Comparison of ENCODE assay signal across 9 mouse cellular contexts in the genomic region with DNA sequence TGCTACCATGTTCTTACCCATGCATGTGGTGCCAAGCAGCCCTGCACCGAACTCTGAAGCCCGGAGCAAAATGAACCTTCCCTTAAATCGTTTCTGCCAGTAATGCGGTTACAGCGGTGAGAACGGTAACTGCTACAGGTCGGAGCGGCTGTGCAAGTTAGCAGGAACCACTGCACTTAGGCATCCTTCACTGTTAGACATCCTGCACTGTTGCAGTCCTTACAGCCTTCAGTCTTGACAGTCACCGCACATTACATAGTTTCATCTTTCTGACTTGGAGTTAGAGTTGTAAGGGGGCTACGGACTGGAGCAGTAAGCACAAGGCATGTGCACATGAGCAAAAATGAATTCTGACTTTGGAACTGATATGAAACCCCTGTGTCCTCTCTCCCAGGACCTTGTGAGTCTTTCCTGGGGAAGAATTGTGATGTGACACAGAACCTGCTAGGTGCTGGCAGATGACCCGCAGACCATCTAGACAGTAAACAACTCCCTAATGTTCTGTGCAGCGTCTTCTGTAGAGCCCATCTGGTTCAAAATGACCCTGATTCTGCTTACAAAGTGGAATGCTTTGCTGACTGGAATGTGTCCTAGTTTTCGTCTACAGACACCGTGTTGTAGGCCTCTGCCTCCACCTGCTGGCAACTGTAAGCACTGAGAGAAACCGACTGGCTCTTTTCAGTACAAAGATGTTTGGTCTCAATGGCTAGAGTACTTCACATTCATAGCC.
DNase-seq lines count a peak whose midpoint lies in the region; ATAC-seq and TF ChIP-seq lines count a peak whose summit lies in the region.
"Had no signal": no experiment of that assay in that cellular context is flagged by ENCODE, and none has a peak within 500 bp of the region (broad histone marks: within the 10 kb centered on the region; RNA-seq: fewer than 3 reads in every experiment).

No protein-coding gene starts in this region.

- no peak overlapping the region for H3K4me2 ChIP-seq in forebrain, embryonic 15.5 days (replicated peaks)
- no peak overlapping the region for H3K4me2 ChIP-seq in hindbrain, postnatal 0 days (ENCODE audit: low read depth, low read length)
- H3K4me2 ChIP-seq: liver, embryonic 15.5 days had no signal

- H3K4me3 ChIP-seq in forebrain, embryonic 15.5 days = no peak overlapping the region
- no peak overlapping the region for H3K4me3 ChIP-seq in hindbrain, postnatal 0 days (ENCODE audit: low read length)
- H3K4me3 ChIP-seq: liver, embryonic 15.5 days had no signal

- no peak overlapping the region for H3K9ac ChIP-seq in forebrain, embryonic 15.5 days (replicated peaks)
- H3K9ac ChIP-seq in hindbrain, postnatal 0 days (replicated peaks; ENCODE audit: low read length) = no peak overlapping the region
- H3K9ac ChIP-seq: liver, embryonic 15.5 days had no signal

- peak; percentile 96 for TF ChIP-seq CTCF in Patski (IDR thresholded peaks at IDR 0.05)
- peak; percentile 97 for TF ChIP-seq CTCF in hindbrain, postnatal 0 days (IDR thresholded peaks at IDR 0.05; ENCODE audit: low read depth)

- no peaks in the 10 kb centered on the region for H3K9me3 ChIP-seq in forebrain, embryonic 15.5 days
- no peaks in the 10 kb centered on the region for H3K9me3 ChIP-seq in hindbrain, postnatal 0 days (ENCODE audit: low read length)
- H3K9me3 ChIP-seq: liver, embryonic 15.5 days had no signal

- H3K4me1 ChIP-seq in forebrain, embryonic 15.5 days = peaks cover 17% of the 10 kb centered on the region
- H3K4me1 ChIP-seq in hindbrain, postnatal 0 days (ENCODE audit: insufficient read depth, low read length) = no peaks in the 10 kb centered on the region
- H3K4me1 ChIP-seq: liver, embryonic 15.5 days had no signal

- 64% methylated on average over 15 of the region's 15 CpGs for WGBS in forebrain, embryonic 15.5 days
- 58% methylated on average over 15 of the region's 15 CpGs for WGBS in hindbrain, postnatal 0 days

- H3K36me3 ChIP-seq in forebrain, embryonic 15.5 days = no peaks in the 10 kb centered on the region
- no peaks in the 10 kb centered on the region for H3K36me3 ChIP-seq in hindbrain, postnatal 0 days (ENCODE audit: insufficient read depth, low read length)
- H3K36me3 ChIP-seq: liver, embryonic 15.5 days had no signal

- no peak for DNase-seq in Patski (ENCODE audit: low read depth, low spot score)
- peak; percentile 65 for DNase-seq in cerebellum, adult 11-12 months
- DNase-seq in hindbrain, postnatal 0 days (ENCODE audit: low spot score) = peak; percentile 92
- peak; percentile 58 for DNase-seq in left cerebral cortex, adult 11 months (ENCODE audit: low spot score)
- DNase-seq in mesoderm, embryonic 11.5 days (ENCODE audit: low read depth, low spot score) = peak; percentile 80
- DNase-seq in skeletal muscle tissue, adult 2 months (ENCODE audit: low read depth, low spot score) = peak; percentile 61
- no peak for DNase-seq in spleen, postnatal 14 days (ENCODE audit: low spot score in 2 of 2)

- in situ Hi-C loops in Patski (cut with MboI; ENCODE audit: low pct_unique_long_range_greater_than_20kb) = loop anchor here (25.0 kb wide), 2 partner anchors 696 to 921 kb away; no protein-coding TSS in a partner anchor

- no peaks in the 10 kb centered on the region for H3K27me3 ChIP-seq in Patski
- H3K27me3 ChIP-seq in forebrain, embryonic 15.5 days = no peaks in the 10 kb centered on the region
- no peaks in the 10 kb centered on the region for H3K27me3 ChIP-seq in hindbrain, postnatal 0 days (ENCODE audit: insufficient read depth, low read length)
- H3K27me3 ChIP-seq: liver, embryonic 15.5 days had no signal

- CTCF ChIA-PET in Patski (lab: Charles Lee) = interaction anchor here (1.0 to 1.1 kb wide), 4 partner anchors 126 to 1116 kb away, joined by 3 to 6 read pairs (median 3); no protein-coding TSS in a partner anchor

- H3K27ac ChIP-seq in forebrain, embryonic 15.5 days (replicated peaks) = peak overlapping the region; percentile 1; the same call in 1 of the 2 replicates
- peak overlapping the region; percentile 51; the same call in 1 of the 2 replicates for H3K27ac ChIP-seq in hindbrain, postnatal 0 days
- H3K27ac ChIP-seq: liver, embryonic 15.5 days had no signal

- POLR2A ChIA-PET in Patski (lab: Charles Lee) = interaction anchor here (0.8 kb wide), 1 partner anchor 807 kb away, joined by 3 read pairs; no protein-coding TSS in a partner anchor

- peak; percentile 48 for ATAC-seq in Patski
- peak; percentile 84 for ATAC-seq in forebrain, embryonic 15.5 days (replicated peaks)
- peak; percentile 90 for ATAC-seq in hindbrain, postnatal 0 days

Comparison
In these comparisons a context has a peak if more than half of its experiments do, and no peak if none do; other contexts are left out.
1. DNase-seq: peak in cerebellum, adult 11-12 months (single experiment), hindbrain, postnatal 0 days (single experiment), left cerebral cortex, adult 11 months (single experiment), mesoderm, embryonic 11.5 days (single experiment) and skeletal muscle tissue, adult 2 months (single experiment); none in Patski (single experiment) and spleen, postnatal 14 days (0 of 2).
2. Peak in every context shown above with its lines, with median percentiles within 50 percentile points of each other: ATAC-seq.